Mouse (Mus musculus): ENCODE data around the gene Catsperg2.
"Not testable (repeated sequence)": the region's sequence is repeated elsewhere in the genome, so short reads cannot be mapped to it uniquely, and the experiment has no call there.

The Catsperg2 gene

DNA sequence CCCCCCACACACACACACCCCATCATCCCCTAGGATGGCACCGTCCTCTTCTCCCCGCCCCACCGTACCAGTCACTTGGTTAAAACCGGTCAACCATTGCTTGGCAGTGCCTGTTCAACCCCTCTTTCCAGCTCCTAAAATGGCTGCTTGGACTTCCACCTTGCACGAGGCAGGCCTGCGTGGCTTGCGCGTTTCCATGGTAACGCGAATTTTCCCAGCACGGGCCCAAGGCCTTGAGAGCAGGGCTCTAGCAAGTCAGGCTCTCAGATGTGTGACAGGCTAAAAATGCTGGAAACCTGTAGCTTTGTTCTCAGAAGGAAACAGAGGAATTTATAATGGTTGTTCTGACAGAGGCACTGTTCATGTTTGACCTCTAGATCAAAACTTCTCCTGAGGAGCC, at the start of gene Catsperg2:
Catsperg2 (minus strand) TSS at position 173 of the 400 bp plus-strand sequence.
- peak; percentile 1 for DNase-seq

DNA sequence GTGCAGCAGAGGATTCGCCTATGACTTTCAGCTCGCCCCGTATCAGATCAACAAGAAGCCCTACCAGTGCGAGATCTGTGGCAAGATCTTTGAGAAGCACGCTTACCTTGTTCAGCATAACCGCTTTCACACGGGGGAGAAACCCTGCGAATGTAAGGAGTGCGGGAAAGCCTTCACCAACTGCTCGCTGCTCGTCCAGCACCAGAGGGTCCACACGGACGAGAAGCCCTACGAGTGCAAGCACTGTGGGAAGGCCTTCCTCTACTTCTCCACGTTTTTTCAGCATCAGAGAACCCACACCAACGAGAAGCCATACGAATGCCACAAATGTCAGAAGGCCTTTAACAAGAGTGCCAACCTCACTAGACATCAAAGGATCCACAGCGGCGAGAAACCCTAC, 49.7 kb upstream of the Catsperg2 start:
- no peak for DNase-seq

- no peak for DNase-seq
Observed at GRCm38 (mm10) chr7:29774371-29774770, 47.5 kb upstream of the Catsperg2 start.

DNA sequence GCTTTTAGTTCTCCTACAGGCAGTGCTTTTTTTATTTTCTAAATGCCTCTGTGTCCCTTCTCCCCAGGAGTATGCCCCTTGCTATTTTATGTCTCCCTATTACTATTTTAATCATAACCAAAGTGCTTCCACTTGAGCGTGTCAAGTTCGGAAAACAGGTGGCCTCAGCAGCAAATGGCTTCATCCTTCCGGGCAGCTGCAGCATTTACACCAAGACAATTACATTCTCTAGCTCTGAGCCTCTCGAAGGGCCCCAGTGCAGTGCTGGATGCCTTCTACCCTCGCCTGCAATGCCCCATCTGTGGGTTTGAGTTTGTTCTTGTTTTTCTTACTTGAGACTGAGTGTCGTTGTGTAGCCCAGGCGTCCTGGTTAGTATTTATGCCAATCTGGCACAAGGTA, 46.7 kb upstream of the Catsperg2 start:
- DNase-seq: no peak

- no peak for DNase-seq
Observed at GRCm38 (mm10) chr7:29768980-29769379, 42.1 kb upstream of the Catsperg2 start.

GRCm38 (mm10) chr7:29768090-29768900, 41.5 kb upstream of the Catsperg2 start, which contains the start of gene Zfp84:
Gene Zfp84 (plus strand): TSS chr7:29768552.
- DNase-seq: peak; percentile 95

- DNase-seq: peak; percentile 90
Observed at GRCm38 (mm10) chr7:29767058-29767686, 40.3 kb upstream of the Catsperg2 start.

- no peak for DNase-seq
Observed at GRCm38 (mm10) chr7:29764702-29765101, 37.9 kb upstream of the Catsperg2 start.

DNA sequence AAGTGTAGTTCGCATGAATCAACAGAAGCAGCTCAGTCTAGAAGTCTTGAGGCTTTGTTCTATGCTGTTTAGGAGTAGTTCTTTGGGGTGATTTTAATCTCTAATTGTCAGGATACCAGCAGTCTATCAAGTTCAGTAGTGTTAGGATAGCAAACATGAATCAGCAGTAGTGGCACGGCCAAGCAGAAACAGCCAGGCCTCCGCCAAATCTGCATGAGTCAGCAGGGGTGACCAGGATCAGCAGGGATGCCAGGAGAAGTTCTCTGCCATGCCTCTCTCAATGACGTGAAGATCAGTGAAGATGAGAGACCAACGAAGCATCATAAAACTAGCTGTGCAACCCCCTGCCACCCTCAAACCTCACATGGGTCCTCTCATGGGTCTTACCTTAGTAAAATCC, 33.6 kb upstream of the Catsperg2 start:
- no peak for DNase-seq

DNA sequence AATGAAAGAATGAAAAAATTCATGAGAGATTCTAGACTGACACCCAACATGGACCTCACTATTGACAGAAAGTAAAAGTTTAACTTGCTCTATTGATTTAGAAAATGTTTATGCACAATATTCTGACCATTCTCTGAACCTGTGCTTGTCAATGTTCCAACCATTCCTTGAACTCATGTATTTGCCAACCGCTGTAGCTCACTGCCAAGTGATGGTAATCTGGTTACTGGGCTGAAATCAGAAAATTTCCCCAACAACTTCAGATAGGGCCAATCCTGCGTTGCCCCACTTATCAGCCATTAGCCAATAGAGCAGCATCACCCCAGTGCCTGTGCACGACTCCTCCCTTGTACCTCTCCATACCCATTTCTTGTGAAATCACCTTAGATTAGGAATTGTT, 15.4 kb upstream of the Catsperg2 start:
- no peak for DNase-seq

DNA sequence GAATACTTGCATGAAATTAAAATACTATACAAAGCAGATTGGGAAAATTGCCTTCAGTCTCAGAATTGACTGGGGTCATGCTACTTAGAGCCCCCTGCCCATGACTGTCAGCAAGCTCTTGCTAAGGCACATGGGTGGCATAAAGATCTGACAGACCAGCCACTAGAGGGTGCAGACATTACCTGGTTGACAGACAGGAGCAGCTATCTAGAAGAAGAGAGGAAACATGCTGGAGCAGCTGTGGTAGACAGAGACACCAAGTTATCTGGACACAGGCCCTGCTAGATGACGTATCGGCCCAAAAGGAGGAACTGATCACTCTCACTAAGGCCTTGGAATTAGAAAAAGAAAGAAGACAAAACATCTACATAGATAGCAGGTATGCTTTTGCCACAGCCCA, 1.2 kb upstream of the Catsperg2 start:
- DNase-seq: no peak

- peak; percentile 43 for DNase-seq
Observed at GRCm38 (mm10) chr7:29725461-29726142, 1.2 kb downstream of the Catsperg2 start.

- not testable (repeated sequence) for DNase-seq
Observed at GRCm38 (mm10) chr7:29708891-29709290, 17.9 kb downstream of the Catsperg2 start.

- DNase-seq: not testable (repeated sequence)
Observed at GRCm38 (mm10) chr7:29695231-29695630, 31.6 kb downstream of the Catsperg2 start.

GRCm38 (mm10) chr7:29681868-29682267, 45.0 kb downstream of the Catsperg2 start:
- DNase-seq: peak; percentile 3
